Mouse (Mus musculus) neural tube, embryonic 15.5 days (tissue): Measurements from ENCODE around the gene Fyn. TPM values are rescaled to one million over a fixed set of nuclear protein-coding genes. Genes with fewer than 3 reads are reported as not detected.

Experiments
- ATAC-seq: fragments of 200-750 bp; cut with Nextera tagmentation; 2 replicates; pipeline ENCODE4 v1.8.0; 2017; ENCODE audit warnings: mild to moderate bottlenecking, moderate TSS enrichment, moderate library complexity; ENCODE audit not compliant: low FRiP score
- H3K27ac ChIP-seq: fragments of 300-500 bp; sonication (generic); replicated peaks from 2 replicates; pipeline ENCODE4 v1.5.1; 2015; ENCODE audit warnings: mild to moderate bottlenecking, inconsistent platforms
- H3K27me3 ChIP-seq: fragments of 300-500 bp; sonication (generic); replicated peaks from 2 replicates; pipeline ENCODE4 v1.6.1; 2015; ENCODE audit warnings: inconsistent platforms
- H3K36me3 ChIP-seq: fragments of 300-500 bp; sonication (generic); 2 replicates; pipeline ENCODE4 v1.6.1; 2015; ENCODE audit warnings: inconsistent platforms
- H3K4me1 ChIP-seq: fragments of 300-500 bp; sonication (generic); 2 replicates; pipeline ENCODE4 v1.6.1; 2015; ENCODE audit warnings: inconsistent platforms
- H3K4me2 ChIP-seq: fragments of 300-500 bp; sonication (generic); 2 replicates; pipeline ENCODE4 v1.6.1; 2015; ENCODE audit warnings: inconsistent platforms, mild to moderate bottlenecking, moderate library complexity
- H3K4me3 ChIP-seq: fragments of 300-500 bp; sonication (generic); replicated peaks from 2 replicates; pipeline ENCODE4 v1.5.1; 2015; ENCODE audit warnings: mild to moderate bottlenecking, inconsistent platforms
- H3K9ac ChIP-seq: fragments of 300-500 bp; sonication (generic); replicated peaks from 2 replicates; pipeline ENCODE4 v1.6.1; 2015; ENCODE audit warnings: mild to moderate bottlenecking, inconsistent platforms
- H3K9me3 ChIP-seq: fragments of 300-500 bp; sonication (generic); replicated peaks from 2 replicates; pipeline ENCODE4 v1.6.1; 2016; ENCODE audit warnings: inconsistent platforms
- WGBS: fragments of 180-500 bp; shearing (Covaris S2); methylation state at CpG from one replicate; pipeline ENCODE4 v1.1.7; 2015; ENCODE audit warnings: mixed read lengths; 5-methylcytosine and 5-hydroxymethylcytosine counted together
- polyA plus RNA-seq: library from polyadenylated mRNA; unstranded; fragments of >200 nt; fragmentation: Nextera tagmentation; extraction: Ambion mirVana; gene quantifications from 2 replicates; pipeline ENCODE4 v1.2.1, GENCODE M21; 2015

The Fyn gene
- polyA plus RNA-seq, 1 experiment from 2014 or later: 76.5 TPM

DNA sequence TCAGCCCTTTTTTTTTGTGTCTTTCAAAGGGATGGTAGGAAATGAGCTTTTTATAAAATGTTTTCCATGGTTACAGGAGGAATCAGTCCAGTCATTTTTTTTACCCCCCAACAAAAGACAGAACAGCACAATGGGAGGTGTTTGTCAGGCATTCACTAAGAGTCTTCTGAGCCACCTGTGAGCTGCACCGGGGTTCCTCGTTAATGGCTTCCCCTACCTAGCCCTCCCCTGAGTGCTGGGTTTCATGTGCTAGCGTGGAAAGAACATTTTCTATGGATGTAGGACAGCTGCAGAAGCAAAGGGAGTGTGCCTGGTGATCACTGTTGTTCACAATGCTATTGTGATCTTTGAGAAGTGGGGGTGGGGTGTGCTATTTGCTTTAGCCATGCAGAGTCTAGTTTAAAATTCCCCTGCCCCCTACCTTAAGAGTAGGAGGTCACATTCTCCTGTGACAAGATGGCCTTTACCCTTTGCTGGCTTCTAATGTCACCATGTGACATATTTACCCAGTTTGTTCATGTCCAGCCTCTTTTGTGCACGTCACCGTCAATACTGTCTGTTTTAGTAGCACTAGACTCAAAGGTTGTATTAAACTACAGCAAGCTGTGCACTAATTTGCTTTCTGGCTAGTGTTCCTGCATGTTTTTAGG lies 11.2 kb downstream of the Fyn start:
- Histone ChIP-seq H3K27ac (no peak overlapping the region; the same call in 1 of the 2 replicates), H3K36me3 (no peaks in the 10 kb centered on the region), H3K4me1 (peaks cover 82% of the 10 kb centered on the region), H3K9me3 (no peaks in the 10 kb centered on the region), H3K4me2 (peak overlapping the region; percentile 27), H3K27me3 (no peaks in the 10 kb centered on the region), H3K4me3 (no peak overlapping the region), H3K9ac (no peak overlapping the region)
- ATAC-seq: no peak
- 35% methylated on average over 5 of the region's 5 CpGs for WGBS

DNA sequence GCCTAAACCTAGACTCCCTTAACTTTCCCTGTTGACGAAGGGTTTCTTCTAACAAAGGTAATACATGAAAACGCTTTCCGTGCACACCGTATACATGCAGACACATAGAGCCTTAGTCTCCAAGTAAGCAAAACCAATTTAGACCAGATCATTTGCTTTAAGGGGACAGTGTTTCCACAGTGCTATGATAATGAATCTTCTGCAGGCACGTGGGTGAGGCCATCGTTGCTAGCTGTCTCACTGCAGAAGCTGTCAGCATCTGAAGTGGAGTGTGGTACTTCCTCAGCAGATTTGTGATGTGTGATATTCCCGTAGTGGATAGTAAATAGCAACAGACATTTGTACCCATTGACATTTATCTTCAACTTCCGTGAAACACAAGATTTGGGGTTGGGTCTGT lies 16.6 kb downstream of the Fyn start:
- no peaks in the 10 kb centered on the region for H3K27me3 ChIP-seq
- no peaks in the 10 kb centered on the region for H3K9me3 ChIP-seq
- WGBS: 59% methylated on average over 8 of the region's 8 CpGs
- no peak for ATAC-seq
- H3K27ac ChIP-seq: no peak overlapping the region
- peaks cover 81% of the 10 kb centered on the region for H3K4me1 ChIP-seq
- H3K36me3 ChIP-seq: no peaks in the 10 kb centered on the region
- H3K4me2 ChIP-seq: no peak overlapping the region
- H3K4me3 ChIP-seq: no peak overlapping the region
- H3K9ac ChIP-seq: no peak overlapping the region

DNA sequence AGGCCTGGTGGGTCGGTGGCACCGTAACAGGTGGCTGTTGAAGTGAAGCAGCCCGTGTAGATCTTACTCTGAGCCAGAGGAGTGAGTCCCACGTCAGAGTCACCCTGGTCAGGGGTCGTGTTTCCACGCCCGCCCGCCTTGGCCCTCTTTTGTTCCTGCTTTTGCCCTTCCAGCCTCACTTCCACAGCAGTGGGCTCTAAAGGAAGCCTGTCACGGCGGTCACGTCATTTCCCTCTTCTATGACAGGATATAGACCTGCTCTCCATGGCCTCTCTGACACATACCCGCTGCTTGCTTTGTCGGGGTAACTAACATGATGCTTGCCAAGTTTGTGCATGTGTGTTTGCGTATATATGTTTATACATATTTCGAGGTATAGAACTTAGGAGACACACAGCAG lies 17.5 kb downstream of the Fyn start:
- Histone ChIP-seq H3K9ac (no peak overlapping the region), H3K4me2 (no peak overlapping the region), H3K9me3 (no peaks in the 10 kb centered on the region), H3K27ac (0 out of 2 replicates have a peak overlapping the region, but pooled peaks have one; percentile 28), H3K27me3 (no peaks in the 10 kb centered on the region), H3K4me3 (no peak overlapping the region), H3K36me3 (peaks cover 1% of the 10 kb centered on the region), H3K4me1 (peaks cover 73% of the 10 kb centered on the region)
- no peak for ATAC-seq
- WGBS: 55% methylated on average over 15 of the region's 15 CpGs

DNA sequence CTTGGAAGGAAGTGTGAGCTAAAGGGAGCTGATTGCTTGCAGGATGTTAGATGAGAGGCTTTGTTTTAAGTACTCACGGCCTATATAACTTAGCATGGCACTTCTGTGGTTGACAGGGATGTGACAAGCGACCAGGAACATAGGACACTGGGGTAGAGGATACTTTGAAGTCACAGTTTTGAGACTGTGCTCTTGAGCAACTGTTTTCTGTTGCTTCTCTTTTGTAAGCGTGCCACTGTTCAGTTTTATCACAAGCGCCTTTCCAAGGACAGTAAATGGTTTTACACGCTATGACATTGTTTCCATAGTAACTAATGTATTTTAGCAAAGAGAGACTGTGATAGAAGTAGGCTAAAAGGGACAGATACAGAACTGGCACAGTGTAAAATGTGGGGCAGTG lies 18.4 kb downstream of the Fyn start:
- Histone ChIP-seq H3K9me3 (no peaks in the 10 kb centered on the region), H3K4me3 (no peak overlapping the region), H3K9ac (0 out of 2 replicates have a peak overlapping the region, but pooled peaks have one; percentile 26), H3K36me3 (peaks cover 6% of the 10 kb centered on the region), H3K27ac (peak overlapping the region; percentile 54), H3K4me1 (peaks cover 71% of the 10 kb centered on the region), H3K4me2 (peak overlapping the region; percentile 22; the same call in 1 of the 2 replicates), H3K27me3 (no peaks in the 10 kb centered on the region)
- 24% methylated on average over 5 of the region's 5 CpGs for WGBS
- ATAC-seq: peak; percentile 11; the same call in 1 of the 2 replicates

DNA sequence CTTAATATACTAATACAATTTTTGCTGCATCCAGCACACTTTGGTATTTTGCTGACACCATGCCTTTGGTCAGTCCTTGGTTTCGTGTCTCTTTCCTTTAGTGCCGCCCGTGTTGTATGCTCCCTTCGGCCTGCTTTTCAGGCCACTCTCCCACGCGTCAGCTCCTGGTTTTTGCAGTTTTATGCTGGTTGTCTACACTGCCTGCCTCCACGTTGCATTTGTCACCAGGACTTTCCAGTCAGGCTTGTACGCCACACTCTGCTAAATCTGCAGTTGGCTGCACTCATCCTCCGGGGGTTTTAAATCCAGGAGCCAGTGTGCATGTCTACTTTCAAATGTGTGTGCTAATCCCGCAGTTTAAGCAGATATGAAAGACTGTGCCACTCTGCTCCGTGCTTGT lies 18.9 kb downstream of the Fyn start:
- no peak overlapping the region for H3K4me3 ChIP-seq
- H3K36me3 ChIP-seq: peaks cover 6% of the 10 kb centered on the region
- no peaks in the 10 kb centered on the region for H3K9me3 ChIP-seq
- no peak for ATAC-seq
- H3K4me2 ChIP-seq: peak overlapping the region; percentile 22; the same call in 1 of the 2 replicates
- no peaks in the 10 kb centered on the region for H3K27me3 ChIP-seq
- peak overlapping the region; percentile 54 for H3K27ac ChIP-seq
- H3K9ac ChIP-seq: 0 out of 2 replicates have a peak overlapping the region, but pooled peaks have one; percentile 10
- 59% methylated on average over 11 of the region's 11 CpGs for WGBS
- H3K4me1 ChIP-seq: peaks cover 68% of the 10 kb centered on the region

DNA sequence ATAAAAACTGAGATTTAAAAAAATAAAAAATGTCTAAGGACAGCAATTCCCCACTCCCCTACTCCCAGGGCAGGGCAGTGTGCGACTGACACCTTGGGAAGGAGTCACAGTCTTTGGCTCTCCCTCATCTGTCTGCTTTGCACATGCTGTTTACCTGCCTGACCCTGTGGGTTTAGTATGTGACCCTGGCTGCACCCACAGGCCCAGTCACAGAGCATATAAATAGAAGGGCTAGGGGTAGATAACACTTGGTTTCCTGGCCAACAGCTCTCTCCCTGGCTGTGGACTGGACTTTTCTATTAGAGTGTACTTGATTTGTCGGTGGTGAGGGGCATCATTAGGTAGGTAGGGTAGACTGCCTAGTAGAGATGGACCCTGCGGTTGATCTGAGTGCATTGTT lies 19.5 kb downstream of the Fyn start:
- Histone ChIP-seq H3K36me3 (peaks cover 6% of the 10 kb centered on the region), H3K9me3 (no peaks in the 10 kb centered on the region), H3K27me3 (no peaks in the 10 kb centered on the region), H3K9ac (no peak overlapping the region), H3K4me3 (no peak overlapping the region), H3K27ac (no peak overlapping the region), H3K4me1 (peaks cover 66% of the 10 kb centered on the region), H3K4me2 (no peak overlapping the region)
- 88% methylated on average over 3 of the region's 3 CpGs for WGBS
- ATAC-seq: no peak

DNA sequence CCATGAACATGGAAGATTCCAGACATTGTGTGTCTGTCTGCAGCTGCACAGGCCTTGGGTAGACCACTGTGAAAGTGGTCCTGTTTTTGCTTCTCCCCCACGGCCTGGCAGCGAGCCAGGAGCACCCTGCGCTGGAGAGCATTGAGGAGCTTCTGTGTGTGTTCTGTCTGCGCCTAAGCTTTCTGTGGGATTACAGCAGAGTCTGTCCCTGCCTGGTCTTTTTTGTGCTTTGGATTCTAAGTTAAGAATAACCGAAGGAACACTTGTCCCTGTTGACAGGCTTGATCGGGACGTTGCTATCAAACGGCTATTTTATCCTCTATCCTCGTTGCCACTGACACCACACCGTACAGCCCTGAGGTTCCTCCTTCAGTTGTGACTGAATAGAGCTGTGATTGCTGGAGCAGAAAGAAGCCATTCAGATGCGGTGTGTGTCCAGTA lies 20.8 kb downstream of the Fyn start:
- no peak overlapping the region for H3K4me2 ChIP-seq
- H3K36me3 ChIP-seq: peaks cover 6% of the 10 kb centered on the region
- H3K4me1 ChIP-seq: peaks cover 70% of the 10 kb centered on the region
- H3K9ac ChIP-seq: no peak overlapping the region
- no peaks in the 10 kb centered on the region for H3K27me3 ChIP-seq
- H3K27ac ChIP-seq: peak overlapping the region; percentile 52
- 54% methylated on average over 11 of the region's 11 CpGs for WGBS
- ATAC-seq: 0 out of 2 replicates have a peak, but pooled peaks have one; percentile 5
- no peaks in the 10 kb centered on the region for H3K9me3 ChIP-seq
- no peak overlapping the region for H3K4me3 ChIP-seq

DNA sequence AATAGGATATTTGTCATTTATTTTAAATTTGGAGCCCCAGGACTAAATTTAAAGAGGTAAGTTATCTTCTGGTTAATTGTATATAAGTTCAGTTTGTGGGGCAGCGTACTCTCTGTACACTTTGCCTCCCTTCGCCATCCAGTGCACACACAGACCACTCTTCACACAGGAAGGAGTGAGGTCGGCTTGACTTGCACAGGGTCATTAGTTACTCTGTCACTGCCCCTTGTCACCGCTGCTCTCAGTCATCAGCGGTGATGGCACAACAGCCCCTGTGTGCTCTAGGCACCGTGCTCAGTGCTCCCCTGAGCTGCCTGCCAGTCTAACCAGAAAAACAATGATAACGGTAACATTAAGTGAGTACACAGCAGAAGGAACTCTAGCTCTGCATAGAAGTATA lies 21.9 kb downstream of the Fyn start:
- 80% methylated on average over 7 of the region's 7 CpGs for WGBS
- H3K27me3 ChIP-seq: no peaks in the 10 kb centered on the region
- peaks cover 13% of the 10 kb centered on the region for H3K36me3 ChIP-seq
- no peak overlapping the region for H3K4me3 ChIP-seq
- no peak overlapping the region for H3K4me2 ChIP-seq
- H3K27ac ChIP-seq: no peak overlapping the region
- no peaks in the 10 kb centered on the region for H3K9me3 ChIP-seq
- no peak for ATAC-seq
- H3K9ac ChIP-seq: no peak overlapping the region
- H3K4me1 ChIP-seq: peaks cover 62% of the 10 kb centered on the region

DNA sequence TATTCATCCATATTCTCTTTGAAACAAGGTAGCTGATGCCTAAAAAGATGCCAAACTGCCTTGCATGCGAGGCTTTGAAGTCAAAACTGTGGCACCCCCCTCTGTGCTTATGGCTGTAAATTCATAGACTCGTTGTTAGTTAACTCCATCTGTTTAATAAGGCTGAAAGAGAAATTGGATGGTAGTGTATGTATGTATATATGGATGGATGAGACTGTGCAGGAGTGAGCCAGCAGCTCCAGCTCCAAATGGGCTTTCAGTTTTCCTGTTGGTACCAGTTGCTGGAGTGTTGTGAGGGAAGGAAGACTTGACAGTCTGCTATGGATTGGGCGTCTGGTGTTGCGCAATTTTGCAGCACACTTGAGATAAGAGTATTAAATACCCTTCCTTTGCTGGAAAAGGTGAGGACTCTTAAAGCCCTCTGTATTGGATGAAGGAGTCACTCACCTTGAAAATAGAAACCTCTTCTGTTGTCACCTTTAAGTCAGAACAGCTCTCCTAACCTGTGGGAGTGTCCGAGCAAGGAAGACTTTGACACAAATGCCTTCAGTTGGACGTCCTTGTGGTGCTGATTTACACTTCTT lies 24.3 kb downstream of the Fyn start:
- 74% methylated on average over 6 of the region's 6 CpGs for WGBS
- Histone ChIP-seq H3K9me3 (no peaks in the 10 kb centered on the region), H3K4me3 (no peak overlapping the region), H3K36me3 (peaks cover 26% of the 10 kb centered on the region), H3K9ac (no peak overlapping the region), H3K4me1 (peaks cover 41% of the 10 kb centered on the region), H3K27me3 (no peaks in the 10 kb centered on the region), H3K4me2 (no peak overlapping the region), H3K27ac (no peak overlapping the region)
- no peak for ATAC-seq

DNA sequence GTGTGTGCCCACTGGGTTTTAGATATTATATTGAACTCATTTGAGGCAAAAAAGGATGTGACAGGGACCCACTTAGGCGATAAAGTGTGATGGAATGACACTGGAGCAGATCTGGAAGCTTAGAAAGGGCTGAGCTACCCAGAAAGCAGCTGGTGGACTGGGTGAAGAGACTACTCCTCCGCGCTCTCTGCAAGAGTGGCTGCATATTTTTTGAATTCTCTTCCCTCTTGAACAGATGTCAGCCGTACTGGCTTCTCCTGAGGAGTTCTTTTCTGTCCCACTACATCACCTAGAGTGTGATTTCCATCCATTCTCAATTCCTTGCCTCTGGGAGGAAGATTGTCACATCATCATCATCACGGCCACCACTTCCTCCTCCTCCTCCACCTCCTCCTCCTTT lies 26.9 kb downstream of the Fyn start:
- Histone ChIP-seq H3K4me2 (no peak overlapping the region), H3K27me3 (no peaks in the 10 kb centered on the region), H3K9ac (no peak overlapping the region), H3K4me1 (peaks cover 29% of the 10 kb centered on the region), H3K36me3 (peaks cover 26% of the 10 kb centered on the region), H3K4me3 (no peak overlapping the region), H3K27ac (no peak overlapping the region), H3K9me3 (no peaks in the 10 kb centered on the region)
- WGBS: 98% methylated on average over 5 of the region's 5 CpGs
- ATAC-seq: no peak

DNA sequence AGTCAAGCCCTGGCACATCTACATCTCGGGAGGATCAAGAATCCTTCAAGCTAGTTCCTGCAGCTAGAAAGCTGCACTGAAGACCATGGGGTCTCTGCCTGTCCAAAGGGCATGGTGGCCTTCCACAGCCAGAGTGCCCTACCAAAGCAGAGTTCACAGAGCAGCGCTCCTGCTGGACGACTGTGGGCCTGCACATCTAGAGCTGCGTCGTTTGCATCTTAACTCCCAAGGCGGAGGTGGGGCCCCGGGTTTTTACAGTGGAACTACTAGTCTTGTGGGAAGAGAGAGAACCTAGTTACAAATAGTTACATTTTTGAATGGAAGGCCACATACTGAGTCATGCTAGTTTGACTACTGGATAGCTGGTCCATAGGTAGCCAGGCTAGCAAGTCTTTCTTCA lies 30.3 kb downstream of the Fyn start:
- Histone ChIP-seq H3K9me3 (no peaks in the 10 kb centered on the region), H3K4me2 (no peak overlapping the region), H3K27me3 (no peaks in the 10 kb centered on the region), H3K4me3 (no peak overlapping the region), H3K36me3 (peaks cover 23% of the 10 kb centered on the region; the same call in 1 of the 2 replicates), H3K4me1 (peaks cover 17% of the 10 kb centered on the region), H3K27ac (0 out of 2 replicates have a peak overlapping the region, but pooled peaks have one; percentile 0), H3K9ac (no peak overlapping the region)
- 79% methylated on average over 7 of the region's 7 CpGs for WGBS
- ATAC-seq: no peak

DNA sequence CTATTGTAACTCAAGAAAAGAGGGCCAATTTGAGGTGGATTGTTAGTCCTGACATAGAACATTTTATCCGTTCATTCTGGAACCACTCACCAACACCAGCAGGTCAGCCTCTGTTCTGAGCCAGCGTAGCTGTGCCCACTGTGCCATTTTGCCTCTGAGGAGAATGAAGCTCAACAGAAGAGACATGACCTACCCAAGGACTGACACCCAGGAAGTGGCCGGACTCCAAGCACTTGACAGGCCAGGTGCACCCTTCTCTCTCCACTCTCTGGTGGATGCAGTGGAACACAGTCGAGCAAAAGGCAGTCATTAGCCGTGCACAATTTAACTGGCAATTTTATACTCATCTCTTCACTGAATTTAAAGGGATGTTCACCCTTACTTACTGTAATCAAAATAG lies 31.5 kb downstream of the Fyn start:
- peaks cover 14% of the 10 kb centered on the region; the same call in 1 of the 2 replicates for H3K4me1 ChIP-seq
- peaks cover 20% of the 10 kb centered on the region; the same call in 1 of the 2 replicates for H3K36me3 ChIP-seq
- no peaks in the 10 kb centered on the region for H3K27me3 ChIP-seq
- no peaks in the 10 kb centered on the region for H3K9me3 ChIP-seq
- no peak overlapping the region for H3K4me2 ChIP-seq
- H3K4me3 ChIP-seq: no peak overlapping the region
- ATAC-seq: no peak
- no peak overlapping the region for H3K9ac ChIP-seq
- H3K27ac ChIP-seq: no peak overlapping the region
- WGBS: 82% methylated on average over 5 of the region's 5 CpGs
